Mouse (Mus musculus) megakaryocyte, embryonic 14.5 days (primary cell): Measurements from ENCODE around the gene Ccdc97.

Source experiments
- FLI1 ChIP-seq: IDR thresholded peaks from 2 replicates; pipeline ENCODE4 v1.6.1; 2012; ENCODE audit warnings: low read length, inconsistent platforms, mixed read lengths
- GATA1 ChIP-seq: IDR thresholded peaks from 3 replicates; pipeline ENCODE4 v1.6.1; 2012; ENCODE audit warnings: mixed read lengths, low read length, inconsistent platforms, borderline replicate concordance

GRCm38 (mm10) chr7:25725886-25726285 lies 7.0 kb upstream of the Ccdc97 start:
- TF ChIP-seq GATA1 (no peak), FLI1 (no peak)
